Mouse (Mus musculus) central nervous system, embryonic 18 days (tissue): ENCODE results near the gene Hacd4. TPM values are rescaled to one million over a fixed set of nuclear protein-coding genes. Genes with fewer than 3 reads are reported as not detected.

Experiments
- polyA plus RNA-seq: library from polyadenylated mRNA; depleted of rRNA; stranded (reverse); fragments of >200 nt; gene quantifications from 2 replicates; pipeline ENCODE4 v1.2.3, GENCODE M21; 2012; rRNA removed

Hacd4 gene
- 1.3 TPM in 2 replicates for polyA plus RNA-seq

DNA sequence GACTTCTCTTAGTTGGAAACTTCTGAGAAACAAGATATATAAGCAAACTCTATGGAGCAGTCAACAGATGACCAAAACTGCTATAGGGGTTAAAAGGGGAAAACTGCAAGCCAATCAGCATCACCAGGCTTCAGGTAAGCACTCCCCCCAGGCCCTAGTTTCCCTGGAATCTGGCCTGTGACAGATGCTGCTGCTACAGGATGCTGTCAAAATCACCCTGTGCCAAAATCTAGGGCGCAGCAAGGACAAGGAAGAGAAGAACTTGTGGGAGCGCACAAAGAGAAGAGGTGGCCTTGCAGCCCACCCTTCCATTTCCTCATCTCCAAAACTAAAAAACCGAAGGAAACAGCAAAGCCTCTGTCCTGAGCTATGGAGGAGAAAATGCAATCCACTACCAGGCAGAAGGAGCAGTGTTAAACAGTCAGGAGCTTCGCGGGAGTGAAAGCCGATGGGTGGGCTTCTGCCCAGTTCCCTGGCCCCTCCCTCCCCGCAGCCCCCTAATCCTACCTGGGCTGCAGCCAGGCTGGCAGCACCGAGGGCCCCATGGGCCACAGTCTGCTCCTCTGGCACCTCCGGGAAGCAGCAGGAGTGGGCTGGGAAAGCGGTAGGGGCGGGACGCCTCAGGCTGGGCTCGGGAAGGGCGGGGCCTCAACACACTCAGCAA lies at the start of gene Hacd4:
Gene Hacd4 (minus strand): TSS at position 603 of the 664 bp plus-strand sequence.

Other genes with a start within 250 kb of the Hacd4 start
- not detected in 2 replicates for gene Ifnb1, start 83.8 kb upstream of the Hacd4 start, polyA plus RNA-seq
- not detected in 2 replicates for gene Ifna15, start 119.3 kb upstream of the Hacd4 start, polyA plus RNA-seq
- gene Ifna14, start 132.9 kb upstream of the Hacd4 start, polyA plus RNA-seq, result not detected in 2 replicates
- not detected in 2 replicates for gene Ifna9, start 153.5 kb upstream of the Hacd4 start, polyA plus RNA-seq
- not detected in 2 replicates for gene Ifna12, start 164.4 kb upstream of the Hacd4 start, polyA plus RNA-seq
- not detected in 2 replicates for gene C87499, start 195.5 kb upstream of the Hacd4 start, polyA plus RNA-seq
- not detected in 2 replicates for gene Ifna13, start 205.5 kb upstream of the Hacd4 start, polyA plus RNA-seq
- not detected in 2 replicates for gene Ifna16, start 238.0 kb upstream of the Hacd4 start, polyA plus RNA-seq
- gene Ifna2, start 245.0 kb upstream of the Hacd4 start, polyA plus RNA-seq, result not detected in 2 replicates